Mouse (Mus musculus) bone marrow macrophage, adult 2 months (primary cell): ENCODE measurements at regions not wholly inside any gene's neighbourhood (a gene's known extent, or its start where the extent isn't known, plus 50 kb on each side); places are given as distances from the start of the nearest gene placed in this dataset.

Experiments
- CTCF ChIP-seq: IDR thresholded peaks from 2 replicates; pipeline ENCODE4 v1.5.1; 2012; ENCODE audit warnings: low read depth, mild to moderate bottlenecking, low read length, moderate library complexity
- POLR2A ChIP-seq: IDR thresholded peaks from 2 replicates; pipeline ENCODE4 v1.6.1; 2012; ENCODE audit warnings: mild to moderate bottlenecking, low read depth, low read length, borderline replicate concordance

DNA sequence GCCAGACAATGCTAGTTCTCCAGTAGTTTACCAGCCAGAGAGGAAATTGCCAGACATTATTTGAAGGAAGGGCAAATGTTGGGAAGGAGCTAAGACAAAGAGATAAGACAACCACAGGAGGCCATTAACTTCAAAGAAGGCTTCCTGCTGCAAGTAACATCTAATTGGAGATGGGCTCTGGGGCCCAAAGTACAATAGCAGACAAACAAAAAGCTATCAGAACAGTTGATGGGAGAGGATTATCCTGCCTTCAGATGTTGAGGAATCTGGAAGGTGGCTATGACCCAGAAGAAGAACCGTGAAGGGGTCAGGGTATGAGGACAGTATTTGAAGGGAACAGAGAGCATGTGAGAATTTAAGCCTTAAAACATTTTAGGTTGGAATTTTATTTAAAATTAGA, 100.2 kb upstream of the Cited2 start:
- no peak for TF ChIP-seq CTCF
- TF ChIP-seq POLR2A, result no peak
